In genomic region chr3:89800078-89800477, GRCm38 (mm10) we compare ENCODE assay signal across 1 mouse cellular context. TPM values are rescaled to one million over a fixed set of nuclear protein-coding genes. Genes with fewer than 3 reads are reported as not detected.
"Had no signal": no experiment of that assay in that cellular context is flagged by ENCODE, and none has a peak within 500 bp of the region (broad histone marks: within the 10 kb centered on the region; RNA-seq: fewer than 3 reads in every experiment).

No protein-coding gene starts in this region.

RNA-seq across cellular contexts. Expression of gene She, which starts 31.1 kb away (rescaled TPM):
- total RNA-seq: hematopoietic stem cell, adult 5-6 weeks had no signal
